Mouse (Mus musculus) G1E (cell line): ENCODE measurements around the gene Brms1. TPM values are rescaled to one million over a fixed set of nuclear protein-coding genes. Genes with fewer than 3 reads are reported as not detected.

Experiments used
- ATAC-seq: 2 replicates; pipeline ENCODE4 v1.8.0; 2016; ENCODE audit warnings: mild to moderate bottlenecking; ENCODE audit not compliant: insufficient number of reproducible peaks, poor library complexity, low FRiP score, severe bottlenecking; ENCODE audit errors: extremely low read depth
- DNase-seq: peaks from one replicate; pipeline ENCODE4 v3.0.0; 2012; ENCODE audit warnings: low spot score
- H3K27me3 ChIP-seq: 2 replicates; pipeline ENCODE4 v1.6.1; 2012; ENCODE audit warnings: mild to moderate bottlenecking, low read length, inconsistent platforms; ENCODE audit not compliant: insufficient read depth
- H3K36me3 ChIP-seq: replicated peaks from 2 replicates; pipeline ENCODE3; 2012; ENCODE audit warnings: mild to moderate bottlenecking, inconsistent platforms
- H3K4me1 ChIP-seq: 2 replicates; pipeline ENCODE4 v1.6.1; 2012; ENCODE audit warnings: low read depth, low read length, inconsistent platforms, mixed read lengths; ENCODE audit not compliant: insufficient read depth
- H3K4me3 ChIP-seq: 2 replicates; pipeline ENCODE4 v1.5.1; 2012; ENCODE audit warnings: low read depth, mild to moderate bottlenecking, inconsistent platforms, low read length, moderate library complexity, mixed read lengths
- H3K9me3 ChIP-seq: replicated peaks from 2 replicates; pipeline ENCODE4 v1.6.1; 2012; ENCODE audit warnings: inconsistent platforms
- CTCF ChIP-seq: IDR thresholded peaks from 2 replicates; pipeline ENCODE4 v1.5.1; 2012; ENCODE audit warnings: low read depth, low read length, inconsistent platforms, mixed read lengths
- GATA1 ChIP-seq: IDR thresholded peaks from 2 replicates; pipeline ENCODE4 v1.6.1; 2012; ENCODE audit warnings: borderline replicate concordance, low read length, inconsistent platforms, mixed read lengths
- GATA2 ChIP-seq: IDR thresholded peaks from 2 replicates; pipeline ENCODE4 v1.6.1; 2012; ENCODE audit warnings: low read depth, low read length, inconsistent platforms, borderline replicate concordance
- POLR2AphosphoS5 ChIP-seq: IDR thresholded peaks from 2 replicates; pipeline ENCODE4 v1.6.1; 2012; ENCODE audit warnings: low read depth, low read length, inconsistent platforms; ENCODE audit not compliant: insufficient replicate concordance
- TAL1 ChIP-seq: conservative IDR thresholded peaks from 2 replicates; pipeline ENCODE4 v1.6.1; 2012; ENCODE audit warnings: low read depth, low read length, inconsistent platforms, mixed read lengths
- polyA plus RNA-seq: library from polyadenylated mRNA; stranded (reverse); fragments of >175 nt; gene quantifications from 2 replicates; pipeline ENCODE4 v1.2.3, GENCODE M21; 2012
- total RNA-seq, 2 experiments: library from RNA; stranded (forward) in 1 of 2; stranded (reverse) in 1 of 2; fragments of 200-1000 nt in 1 of 2; fragments of >200 nt in 1 of 2; fragmentation: Nextera tagmentation in 1 of 2; gene quantifications; 2 replicates each; pipeline ENCODE4 v1.2.3; 2014 to 2017

Gene Brms1
- total and polyA plus RNA-seq, 3 experiments: 15.4 to 88.7 (median 18.8) TPM

DNA sequence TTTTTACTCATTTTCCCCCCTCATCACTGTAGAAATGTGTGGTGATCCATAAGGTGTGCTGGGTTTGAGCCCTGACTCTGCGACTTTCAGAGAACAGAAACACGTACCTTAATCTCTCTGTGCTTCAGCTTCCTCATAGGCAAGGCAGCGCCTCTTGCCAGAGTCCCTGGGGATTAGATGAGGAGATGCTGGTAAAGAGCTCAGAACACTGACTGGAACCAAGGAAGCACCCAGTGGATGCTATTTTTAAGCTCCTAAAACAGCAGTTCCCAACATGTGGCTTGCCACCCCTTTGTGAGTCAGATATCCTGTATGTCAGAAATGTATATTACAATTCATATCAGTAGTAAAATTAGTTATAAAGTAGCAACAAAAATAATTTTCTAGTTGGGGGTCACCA is 23.0 kb upstream of the Brms1 start:
- Histone ChIP-seq H3K4me1 (peaks cover 21% of the 10 kb centered on the region), H3K4me3 (no peak overlapping the region), H3K9me3 (no peaks in the 10 kb centered on the region), H3K27me3 (peaks cover 15% of the 10 kb centered on the region), H3K36me3 (no peaks in the 10 kb centered on the region)
- no peak for DNase-seq
- ATAC-seq: no peak
- TF ChIP-seq GATA2 (no peak), TAL1 (no peak), CTCF (no peak), POLR2AphosphoS5 (no peak), GATA1 (no peak)

DNA sequence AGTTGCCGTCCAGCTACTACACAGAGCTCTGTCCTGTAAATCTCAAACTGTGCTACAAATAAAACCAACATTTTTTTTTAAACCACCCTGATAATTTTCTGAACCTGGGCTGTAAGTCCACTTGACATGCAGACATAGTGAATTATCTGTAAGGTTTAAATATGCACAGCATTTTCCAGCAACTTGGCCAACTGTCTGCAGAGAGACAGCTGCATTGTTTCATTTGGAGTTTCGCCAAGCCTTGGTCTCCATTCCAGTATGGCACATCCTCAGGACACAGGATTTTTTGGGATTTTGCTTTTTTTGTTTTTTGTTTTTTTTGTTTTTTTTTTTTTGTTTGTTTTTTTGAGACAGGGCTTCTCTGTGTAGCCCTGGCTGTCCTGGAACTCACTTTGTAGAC is 19.7 kb upstream of the Brms1 start:
- DNase-seq (no peak), ATAC-seq (no peak)
- Histone ChIP-seq H3K4me3 (no peak overlapping the region), H3K36me3 (peaks cover 11% of the 10 kb centered on the region), H3K4me1 (peaks cover 33% of the 10 kb centered on the region), H3K9me3 (no peaks in the 10 kb centered on the region), H3K27me3 (peaks cover 6% of the 10 kb centered on the region)
- no peak for TF ChIP-seq GATA2
- TF ChIP-seq GATA1: no peak

DNA sequence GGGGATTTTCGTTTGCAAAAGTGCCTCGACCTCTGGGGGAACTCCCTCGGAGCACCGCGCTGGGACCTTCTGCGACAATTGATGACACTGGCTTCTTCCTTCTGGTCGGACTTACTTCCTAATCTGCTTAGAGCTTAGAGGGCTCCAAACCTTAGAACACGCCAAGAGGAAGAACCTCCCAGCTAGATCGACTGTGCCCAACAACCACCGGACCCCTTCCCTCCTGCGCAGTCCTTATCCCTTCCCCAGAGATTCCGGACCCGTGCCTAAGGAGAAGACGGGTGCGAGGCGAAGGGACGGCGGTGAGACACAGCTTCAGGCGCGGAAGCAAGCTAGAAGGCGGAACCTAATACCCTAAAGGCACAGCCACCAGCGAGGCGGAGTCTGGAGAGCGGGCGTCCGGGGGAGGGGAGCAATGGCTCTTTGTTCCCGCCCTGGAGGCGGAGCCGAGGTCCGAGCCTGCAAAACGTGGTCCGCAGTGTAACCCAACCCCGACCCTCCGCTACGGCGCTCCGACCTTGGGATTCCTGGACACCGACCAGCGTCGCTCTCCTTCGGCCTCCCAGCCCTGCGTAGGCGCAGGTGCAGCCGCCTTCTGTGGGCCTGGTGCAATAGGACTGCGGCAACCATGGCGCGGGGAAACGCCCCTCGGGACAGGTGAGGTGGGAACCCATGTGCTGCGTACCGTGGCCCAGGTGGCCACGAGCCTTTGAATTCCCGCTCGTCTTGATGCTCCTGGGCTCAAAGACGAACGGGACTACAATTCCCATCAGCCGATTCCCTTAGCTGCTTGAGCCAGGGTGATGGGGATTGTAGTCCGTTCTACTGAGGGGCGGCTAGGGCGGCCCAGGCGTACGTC is 17.3 kb upstream of the Brms1 start, which contains the start of gene Slc29a2:
Slc29a2 (plus strand) TSS at position 240 of the 859 bp plus-strand sequence.
- TF ChIP-seq GATA2: no peak
- no peak for TF ChIP-seq GATA1
- no peak for TF ChIP-seq CTCF
- no peak for TF ChIP-seq POLR2AphosphoS5
- H3K27me3 ChIP-seq: peaks cover under 1% of the 10 kb centered on the region
- peaks cover 28% of the 10 kb centered on the region for H3K4me1 ChIP-seq
- peaks cover 34% of the 10 kb centered on the region for H3K36me3 ChIP-seq
- H3K9me3 ChIP-seq: no peaks in the 10 kb centered on the region
- peak within 1 kb of the TSS; percentile 84 for H3K4me3 ChIP-seq
- DNase-seq (peak; percentile 95), ATAC-seq (peak; percentile 83)

DNA sequence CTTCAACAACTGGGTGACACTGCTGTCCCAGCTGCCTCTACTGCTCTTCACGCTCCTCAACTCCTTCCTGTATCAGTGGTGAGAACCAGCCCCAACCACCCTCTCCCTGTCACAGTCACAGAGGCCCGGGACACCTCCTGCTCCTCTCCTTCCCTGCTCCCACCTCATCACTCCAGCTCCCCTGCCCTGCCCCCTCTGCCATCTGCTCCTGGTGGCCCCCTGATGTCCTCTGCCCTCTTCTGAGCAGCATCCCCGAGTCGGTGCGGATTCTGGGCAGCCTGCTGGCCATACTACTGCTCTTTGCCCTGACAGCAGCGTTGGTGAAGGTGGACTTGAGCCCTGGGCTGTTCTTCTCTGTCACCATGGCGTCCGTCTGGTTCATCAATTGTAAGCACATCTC is 15.0 kb upstream of the Brms1 start:
- H3K36me3 ChIP-seq: peaks cover 56% of the 10 kb centered on the region
- no peak for ATAC-seq
- no peak for TF ChIP-seq POLR2AphosphoS5
- no peak for TF ChIP-seq CTCF
- no peaks in the 10 kb centered on the region for H3K9me3 ChIP-seq
- H3K27me3 ChIP-seq: no peaks in the 10 kb centered on the region; the same call in 1 of the 2 replicates
- DNase-seq: no peak
- no peak overlapping the region for H3K4me3 ChIP-seq
- peaks cover 23% of the 10 kb centered on the region for H3K4me1 ChIP-seq

DNA sequence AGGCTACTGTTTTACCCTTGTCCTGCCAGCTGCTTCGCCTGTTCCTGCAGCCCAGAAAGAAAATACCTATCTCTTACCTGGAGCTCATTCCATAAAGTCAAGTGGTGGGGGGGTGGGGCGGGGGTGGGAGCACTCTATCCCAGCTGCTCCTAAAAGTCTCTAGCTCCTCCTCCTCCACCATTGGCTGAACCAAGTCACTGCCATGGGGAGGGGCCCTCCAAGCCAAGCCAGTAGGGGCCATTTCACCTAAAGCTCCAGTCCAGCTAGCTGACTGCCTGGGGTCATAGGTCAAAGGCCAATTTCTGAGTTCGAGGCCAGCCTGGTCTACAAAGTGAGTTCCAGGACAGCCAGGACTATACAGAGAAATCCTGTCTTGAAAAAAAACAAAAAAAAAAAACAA is 8.5 kb upstream of the Brms1 start:
- H3K36me3 ChIP-seq: peaks cover 45% of the 10 kb centered on the region
- H3K4me1 ChIP-seq: peaks cover 12% of the 10 kb centered on the region
- no peak overlapping the region for H3K4me3 ChIP-seq
- no peaks in the 10 kb centered on the region for H3K27me3 ChIP-seq
- no peak for TF ChIP-seq CTCF
- no peak for TF ChIP-seq GATA2
- TF ChIP-seq GATA1: no peak
- no peak for TF ChIP-seq POLR2AphosphoS5
- no peak for TF ChIP-seq TAL1
- H3K9me3 ChIP-seq: no peaks in the 10 kb centered on the region
- ATAC-seq (no peak), DNase-seq (no peak)

DNA sequence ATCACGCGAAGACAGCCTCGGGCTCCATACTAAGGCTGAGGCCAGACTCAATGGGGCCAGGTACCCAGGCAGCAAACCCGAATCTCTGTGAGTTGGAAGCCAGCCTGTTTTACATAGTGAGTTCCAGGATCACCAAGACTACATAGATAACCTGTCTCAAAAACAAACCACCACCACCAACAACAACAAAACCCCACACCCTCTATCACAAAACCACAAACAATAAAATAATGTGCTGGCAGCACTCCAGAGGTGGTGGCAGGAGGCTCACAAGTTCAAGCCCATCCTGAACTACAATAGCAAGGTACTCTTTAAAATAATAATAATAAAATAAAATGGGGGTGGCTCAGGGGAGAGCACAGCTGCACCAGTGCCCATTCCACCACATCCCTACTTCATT is 4.6 kb upstream of the Brms1 start:
- ATAC-seq (no peak), DNase-seq (no peak)
- TF ChIP-seq POLR2AphosphoS5: no peak
- TF ChIP-seq GATA2: no peak
- Histone ChIP-seq H3K4me1 (peaks cover 41% of the 10 kb centered on the region), H3K4me3 (no peak overlapping the region), H3K9me3 (no peaks in the 10 kb centered on the region), H3K27me3 (no peaks in the 10 kb centered on the region), H3K36me3 (peaks cover 7% of the 10 kb centered on the region)
